Mouse (Mus musculus) hindbrain, embryonic 14.5 days (tissue): Measurements from ENCODE around the gene Galnt6. TPM values are rescaled to one million over a fixed set of nuclear protein-coding genes. Genes with fewer than 3 reads are reported as not detected.
A peak's percentile ranks its signal among the peaks of the same experiment; 100 is the strongest.

ENCODE experiments used
- ATAC-seq: fragments of 200-750 bp; cut with Nextera tagmentation; 2 replicates; pipeline ENCODE4 v1.8.0; 2017; ENCODE audit warnings: moderate number of reproducible peaks, mild to moderate bottlenecking, moderate TSS enrichment, moderate library complexity; ENCODE audit not compliant: low FRiP score
- DNase-seq: peaks from one replicate; pipeline ENCODE4 v3.0.0-alpha.2; 2015; ENCODE audit warnings: low spot score
- H3K27ac ChIP-seq: fragments of 300-500 bp; sonication (generic); 2 replicates; pipeline ENCODE4 v1.5.1; 2014; ENCODE audit warnings: mild to moderate bottlenecking, moderate library complexity
- H3K27me3 ChIP-seq: fragments of 300-500 bp; sonication (generic); 2 replicates; pipeline ENCODE4 v1.6.1; 2014; ENCODE audit warnings: mild to moderate bottlenecking, low read length, mixed read lengths; ENCODE audit not compliant: control insufficient read depth, insufficient read depth
- H3K36me3 ChIP-seq: fragments of 300-500 bp; sonication (generic); replicated peaks from 2 replicates; pipeline ENCODE4 v1.6.1; 2014; ENCODE audit not compliant: control insufficient read depth, insufficient read depth
- H3K4me1 ChIP-seq: fragments of 300-500 bp; sonication (generic); replicated peaks from 2 replicates; pipeline ENCODE4 v1.6.1; 2014; ENCODE audit warnings: antibody characterized with exemption, low read length, mixed read lengths; ENCODE audit not compliant: control insufficient read depth, insufficient read depth
- H3K4me2 ChIP-seq: fragments of 300-500 bp; sonication (generic); replicated peaks from 2 replicates; pipeline ENCODE4 v1.6.1; 2014; ENCODE audit warnings: mild to moderate bottlenecking, moderate library complexity
- H3K4me3 ChIP-seq: fragments of 300-500 bp; sonication (generic); replicated peaks from 2 replicates; pipeline ENCODE4 v1.5.1; 2014; ENCODE audit warnings: mild to moderate bottlenecking, low read length
- H3K9ac ChIP-seq: fragments of 300-500 bp; sonication (generic); 2 replicates; pipeline ENCODE4 v1.6.1; 2014
- H3K9me3 ChIP-seq: fragments of 300-500 bp; sonication (generic); 2 replicates; pipeline ENCODE4 v1.6.1; 2016; ENCODE audit warnings: low read length; ENCODE audit not compliant: control insufficient read depth
- WGBS: fragments of 180-500 bp; shearing (Covaris S2); extraction: QIAGEN DNeasy Blood & Tissue Kit; methylation state at CpG from one replicate; pipeline ENCODE4 v1.1.7; 2014; 5-methylcytosine and 5-hydroxymethylcytosine counted together
- polyA plus RNA-seq: library from polyadenylated mRNA; unstranded; fragments of >200 nt; fragmentation: Nextera tagmentation; extraction: Ambion mirVana; gene quantifications from 2 replicates; pipeline ENCODE4 v1.2.1, GENCODE M21; 2014

Galnt6 gene
- polyA plus RNA-seq, 1 experiment from 2014 or later: 0.16 TPM

DNA sequence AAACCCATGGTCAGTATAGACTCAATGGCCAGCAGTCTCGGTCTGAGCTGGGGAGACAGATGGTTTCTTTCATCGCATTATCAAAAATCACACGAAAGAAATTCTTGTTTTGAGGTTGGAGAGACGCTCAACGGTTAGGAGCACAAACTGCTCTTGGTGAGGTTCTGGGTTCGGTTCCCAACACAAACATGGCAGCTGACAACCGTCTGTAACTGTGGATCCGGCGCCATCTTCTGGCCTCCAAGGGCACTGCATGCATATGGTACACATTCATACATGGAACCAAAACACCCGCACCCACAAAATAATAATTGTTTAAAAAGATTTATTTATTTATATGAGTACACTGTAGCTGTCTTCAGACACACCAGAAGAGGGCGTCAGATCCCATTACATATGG lies 10.6 kb downstream of the Galnt6 start:
- Histone ChIP-seq H3K36me3 (no peaks in the 10 kb centered on the region), H3K4me3 (no peak overlapping the region), H3K27me3 (no peaks in the 10 kb centered on the region), H3K4me1 (no peaks in the 10 kb centered on the region), H3K9me3 (no peaks in the 10 kb centered on the region), H3K9ac (no peak overlapping the region), H3K4me2 (no peak overlapping the region), H3K27ac (no peak overlapping the region)
- WGBS: 85% methylated on average over 11 of the region's 11 CpGs
- no peak for ATAC-seq
- DNase-seq: no peak

DNA sequence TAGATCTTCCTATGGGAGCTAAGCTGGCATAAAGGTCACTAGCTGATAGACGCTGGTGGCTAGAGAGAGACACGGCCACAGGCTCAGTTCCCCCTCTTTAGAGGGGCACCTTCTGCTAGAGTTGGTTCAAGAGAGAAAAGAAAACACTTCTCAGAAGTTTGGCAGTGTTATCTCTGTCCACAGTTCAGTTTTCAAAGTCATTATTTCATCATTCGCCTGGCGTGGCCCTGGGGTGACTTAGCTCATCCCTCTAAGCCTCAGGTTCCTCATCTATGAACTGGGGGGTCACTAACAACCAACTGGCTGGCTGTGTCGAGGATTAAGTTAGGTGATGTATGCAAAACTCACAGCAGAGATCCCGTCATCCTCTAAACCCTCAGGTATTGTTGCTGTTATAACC lies 11.2 kb downstream of the Galnt6 start:
- no peaks in the 10 kb centered on the region for H3K36me3 ChIP-seq
- no peak overlapping the region for H3K9ac ChIP-seq
- H3K27ac ChIP-seq: no peak overlapping the region
- no peak overlapping the region for H3K4me2 ChIP-seq
- ATAC-seq (no peak), DNase-seq (no peak)
- no peaks in the 10 kb centered on the region for H3K4me1 ChIP-seq
- H3K27me3 ChIP-seq: no peaks in the 10 kb centered on the region
- no peak overlapping the region for H3K4me3 ChIP-seq
- WGBS: 86% methylated on average over 6 of the region's 6 CpGs
- no peaks in the 10 kb centered on the region for H3K9me3 ChIP-seq

DNA sequence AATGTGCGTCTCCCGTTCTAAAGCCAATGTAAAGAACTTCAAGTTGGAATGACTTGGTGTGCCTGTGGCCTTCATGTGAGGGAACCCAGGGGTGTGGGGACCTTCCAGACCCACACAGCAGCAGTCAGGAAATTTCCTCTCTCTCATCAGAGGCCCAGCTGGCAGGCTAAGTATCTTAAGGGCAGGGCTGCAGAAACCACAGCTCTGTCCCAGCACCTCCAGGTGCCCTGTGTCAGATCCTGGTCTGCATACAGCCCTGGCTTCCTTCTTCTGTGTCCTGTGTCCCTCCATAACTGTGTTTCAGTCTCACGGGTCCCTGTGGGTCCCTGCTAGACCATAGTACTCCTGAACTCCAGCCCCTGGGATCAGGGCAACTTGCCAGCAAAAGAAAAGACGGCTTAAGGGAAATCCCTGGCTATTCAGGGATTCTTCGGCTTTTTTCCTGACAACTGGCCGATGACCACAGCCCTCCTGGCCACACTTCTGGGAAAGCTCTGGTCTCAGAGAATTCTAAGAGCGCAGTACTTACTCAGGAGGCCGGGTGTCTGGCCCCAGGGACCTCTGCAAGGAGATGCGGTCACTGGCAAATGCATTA lies 13.7 kb downstream of the Galnt6 start:
- H3K4me2 ChIP-seq: no peak overlapping the region
- H3K27ac ChIP-seq: no peak overlapping the region
- H3K9ac ChIP-seq: no peak overlapping the region
- H3K36me3 ChIP-seq: no peaks in the 10 kb centered on the region
- no peaks in the 10 kb centered on the region for H3K4me1 ChIP-seq
- no peak overlapping the region for H3K4me3 ChIP-seq
- ATAC-seq (no peak), DNase-seq (no peak)
- H3K27me3 ChIP-seq: no peaks in the 10 kb centered on the region
- 67% methylated on average over 9 of the region's 9 CpGs for WGBS
- H3K9me3 ChIP-seq: no peaks in the 10 kb centered on the region

DNA sequence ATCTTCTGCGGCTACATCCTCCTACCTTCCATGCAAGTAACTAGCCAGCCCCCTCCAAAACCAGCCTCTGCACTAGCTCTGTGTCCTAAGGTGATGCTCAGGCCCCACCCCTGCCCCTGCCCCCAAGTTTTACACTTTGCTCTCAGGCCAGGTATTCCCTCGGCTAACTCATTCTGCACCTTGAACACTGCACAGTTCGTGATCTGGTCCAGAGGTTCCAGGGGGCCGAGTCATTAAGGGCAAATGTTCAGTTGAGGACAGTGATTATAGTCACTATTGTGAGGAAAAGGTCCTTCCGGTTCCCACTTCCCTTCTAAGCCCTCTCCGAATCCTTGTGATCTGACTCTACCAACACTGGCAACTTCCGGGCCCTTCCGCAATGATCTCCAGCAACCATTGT lies 14.7 kb downstream of the Galnt6 start:
- no peak overlapping the region for H3K4me3 ChIP-seq
- H3K36me3 ChIP-seq: no peaks in the 10 kb centered on the region
- 92% methylated on average over 8 of the region's 8 CpGs for WGBS
- ATAC-seq: no peak
- H3K4me2 ChIP-seq: no peak overlapping the region
- no peaks in the 10 kb centered on the region for H3K9me3 ChIP-seq
- H3K27ac ChIP-seq: no peak overlapping the region
- H3K9ac ChIP-seq: no peak overlapping the region
- no peaks in the 10 kb centered on the region for H3K27me3 ChIP-seq
- no peak for DNase-seq
- H3K4me1 ChIP-seq: no peaks in the 10 kb centered on the region

DNA sequence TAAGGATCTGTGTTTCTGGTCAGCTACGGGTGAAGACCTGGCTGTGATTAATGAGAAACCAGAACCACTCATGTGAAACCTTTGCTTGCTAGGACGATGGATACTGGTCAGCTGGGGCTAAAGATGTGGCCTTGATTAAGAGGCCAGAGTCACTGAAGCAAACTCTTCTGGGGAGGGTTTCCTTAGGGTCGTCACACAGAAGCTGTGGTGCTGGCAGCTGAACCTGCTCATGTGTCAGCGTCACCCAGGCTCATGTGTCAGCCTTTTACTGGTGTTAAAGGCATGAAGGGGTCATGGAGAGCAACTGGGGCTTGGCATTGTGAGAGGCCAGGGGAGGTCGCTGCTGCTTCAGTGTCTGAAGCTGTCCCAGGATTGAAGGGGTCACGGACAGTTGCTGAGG lies 18.3 kb downstream of the Galnt6 start:
- Histone ChIP-seq H3K9me3 (no peaks in the 10 kb centered on the region), H3K27ac (no peak overlapping the region), H3K9ac (no peak overlapping the region), H3K4me1 (no peaks in the 10 kb centered on the region), H3K27me3 (no peaks in the 10 kb centered on the region), H3K4me2 (no peak overlapping the region), H3K36me3 (no peaks in the 10 kb centered on the region), H3K4me3 (no peak overlapping the region)
- WGBS: 52% methylated on average over 6 of the region's 6 CpGs
- DNase-seq (no peak), ATAC-seq (no peak)

DNA sequence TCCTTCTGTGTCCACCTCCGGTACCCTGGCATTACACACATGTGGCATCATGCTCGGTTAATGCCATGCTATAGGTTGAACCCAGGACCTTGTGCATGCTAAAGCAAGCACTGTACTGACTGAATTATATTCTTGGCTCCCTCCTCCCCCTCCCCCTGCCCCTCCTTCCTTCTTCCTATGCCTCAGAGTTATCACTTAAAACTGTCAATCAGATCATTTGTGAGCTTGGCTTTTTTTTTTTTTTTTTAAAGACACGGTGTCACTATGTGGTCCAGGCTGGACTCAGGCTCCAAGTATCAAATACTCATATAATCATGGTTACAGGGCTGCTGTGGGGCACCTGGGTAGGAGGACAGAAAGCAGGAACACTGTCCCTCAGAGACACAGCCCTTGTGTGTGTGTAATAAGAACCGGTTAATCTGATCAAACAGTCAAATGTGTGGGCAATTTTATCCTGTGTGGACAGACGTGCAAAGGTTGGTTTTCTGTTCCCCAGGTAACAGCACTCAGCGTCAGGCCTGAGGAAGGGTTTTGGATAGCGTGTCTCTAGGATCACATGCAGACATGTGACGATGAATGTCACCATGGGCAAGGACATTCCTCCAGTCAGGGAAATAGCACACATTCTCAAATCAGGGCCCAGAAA lies 20.6 kb downstream of the Galnt6 start:
- H3K4me3 ChIP-seq: no peak overlapping the region
- H3K4me1 ChIP-seq: 0 out of 2 replicates have a peak, but pooled peaks cover 5% of the 10 kb centered on the region
- no peaks in the 10 kb centered on the region for H3K36me3 ChIP-seq
- no peaks in the 10 kb centered on the region for H3K9me3 ChIP-seq
- DNase-seq (no peak), ATAC-seq (no peak)
- no peak overlapping the region for H3K9ac ChIP-seq
- 83% methylated on average over 8 of the region's 8 CpGs for WGBS
- H3K27ac ChIP-seq: no peak overlapping the region
- H3K4me2 ChIP-seq: no peak overlapping the region
- H3K27me3 ChIP-seq: peaks cover 10% of the 10 kb centered on the region; the same call in 1 of the 2 replicates

DNA sequence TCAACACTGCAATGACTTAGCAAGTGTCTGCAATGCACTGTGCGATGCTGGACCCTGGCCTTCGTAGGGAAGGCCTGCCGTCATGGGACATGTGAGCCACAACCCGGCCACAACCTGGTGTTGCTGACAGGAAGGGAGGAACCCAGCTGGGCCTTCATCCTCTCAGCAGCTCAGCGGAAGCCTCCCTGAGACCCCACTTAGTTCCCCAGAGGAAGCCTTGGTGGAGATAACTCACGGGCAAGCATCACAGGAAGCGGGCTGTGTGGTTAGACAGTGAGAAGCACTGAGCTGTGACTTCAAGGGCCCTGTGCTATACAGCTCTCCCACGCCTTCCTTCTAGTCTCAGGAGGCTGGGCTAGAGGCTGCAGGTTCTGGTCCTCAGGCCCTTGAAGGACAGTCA lies 22.9 kb downstream of the Galnt6 start:
- Histone ChIP-seq H3K27ac (no peak overlapping the region), H3K27me3 (peaks cover 13% of the 10 kb centered on the region; the same call in 1 of the 2 replicates), H3K4me1 (0 out of 2 replicates have a peak, but pooled peaks cover 5% of the 10 kb centered on the region), H3K4me3 (no peak overlapping the region), H3K36me3 (no peaks in the 10 kb centered on the region), H3K4me2 (no peak overlapping the region), H3K9me3 (no peaks in the 10 kb centered on the region), H3K9ac (no peak overlapping the region)
- DNase-seq (no peak), ATAC-seq (no peak)
- WGBS: 75% methylated on average over 8 of the region's 8 CpGs

DNA sequence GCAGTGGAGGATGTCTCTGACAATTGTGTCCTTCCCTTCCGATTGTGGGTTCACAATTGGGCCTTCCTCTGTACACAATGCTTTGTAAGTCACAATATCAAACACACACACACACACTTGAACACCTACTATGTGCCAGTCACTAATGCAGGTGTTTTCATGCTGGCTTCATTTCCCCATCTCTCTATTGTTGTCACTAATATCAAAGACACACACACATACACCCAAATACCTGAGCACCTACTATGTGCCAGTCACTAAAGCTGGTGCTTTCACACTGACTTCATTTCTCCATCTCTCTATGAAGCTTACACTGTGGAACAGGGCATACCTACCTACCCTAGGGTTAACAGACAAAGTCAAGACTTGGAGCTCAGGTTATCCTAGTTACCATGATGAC lies 23.8 kb downstream of the Galnt6 start:
- WGBS: 83% methylated on average over 1 of the region's 1 CpGs
- no peak overlapping the region for H3K4me2 ChIP-seq
- 0 out of 2 replicates have a peak, but pooled peaks cover 5% of the 10 kb centered on the region for H3K4me1 ChIP-seq
- no peak for DNase-seq
- no peaks in the 10 kb centered on the region for H3K9me3 ChIP-seq
- no peaks in the 10 kb centered on the region for H3K36me3 ChIP-seq
- H3K4me3 ChIP-seq: no peak overlapping the region
- ATAC-seq: no peak
- peaks cover 13% of the 10 kb centered on the region; the same call in 1 of the 2 replicates for H3K27me3 ChIP-seq
- no peak overlapping the region for H3K9ac ChIP-seq
- H3K27ac ChIP-seq: no peak overlapping the region

DNA sequence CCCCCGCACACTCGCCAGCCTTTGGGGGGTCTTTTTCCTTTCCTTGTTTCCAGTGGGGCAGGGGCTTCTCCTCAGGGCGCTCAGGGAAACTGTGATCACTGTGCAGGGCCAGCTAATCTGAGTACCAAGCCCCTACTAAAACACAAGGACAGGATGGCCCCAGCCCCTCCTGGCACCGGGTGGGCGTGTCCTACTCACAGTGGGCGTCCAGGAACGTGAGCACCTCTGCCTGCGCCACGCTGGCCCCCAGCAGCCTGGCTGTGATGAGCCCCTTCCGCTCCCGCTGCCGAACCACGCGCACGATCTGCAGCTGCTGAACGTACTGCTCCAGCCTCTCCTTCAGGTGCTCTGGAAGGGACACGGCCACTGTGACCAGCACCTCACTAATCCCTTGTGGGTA lies 25.3 kb downstream of the Galnt6 start:
- no peak overlapping the region for H3K4me3 ChIP-seq
- no peaks in the 10 kb centered on the region for H3K9me3 ChIP-seq
- H3K36me3 ChIP-seq: no peaks in the 10 kb centered on the region
- H3K27me3 ChIP-seq: peaks cover 13% of the 10 kb centered on the region; the same call in 1 of the 2 replicates
- DNase-seq (no peak), ATAC-seq (no peak)
- WGBS: 13% methylated on average over 17 of the region's 17 CpGs
- H3K4me2 ChIP-seq: peak overlapping the region; percentile 32
- no peak overlapping the region for H3K27ac ChIP-seq
- no peak overlapping the region for H3K9ac ChIP-seq
- H3K4me1 ChIP-seq: 0 out of 2 replicates have a peak, but pooled peaks cover 5% of the 10 kb centered on the region
